Mouse (Mus musculus): ENCODE measurements around the gene Zpld1.

- no peak for TF ChIP-seq CTCF (IDR thresholded peaks at IDR 0.05; ENCODE audit: control insufficient read depth, insufficient read depth, insufficient read length)
- TF ChIP-seq MYOG (IDR thresholded peaks at IDR 0.05; ENCODE audit: control insufficient read depth, extremely low read depth, insufficient read length): no peak
Measured at GRCm38 (mm10) chr16:55316996-55317395, 19.2 kb upstream of the Zpld1 start.
